ENCODE assay signal across 9 mouse cellular contexts in genomic region chr16:32683343-32683742, GRCm38 (mm10). TPM values are rescaled to one million over a fixed set of nuclear protein-coding genes. Genes with fewer than 3 reads are reported as not detected.
DNase-seq lines count a peak whose midpoint lies in the region; ATAC-seq and TF ChIP-seq lines count a peak whose summit lies in the region.
"Had no signal": no experiment of that assay in that cellular context is flagged by ENCODE, and none has a peak within 500 bp of the region (broad histone marks: within the 10 kb centered on the region; RNA-seq: fewer than 3 reads in every experiment).

No protein-coding gene starts in this region.

- WGBS in intestine, embryonic 14.5 days, result 61% methylated on average over 5 of the region's 5 CpGs
- WGBS in intestine, embryonic 16.5 days, result 53% methylated on average over 5 of the region's 5 CpGs

- TF ChIP-seq POLR2A in ES-Bruce4 (IDR thresholded peaks at IDR 0.05; ENCODE audit: insufficient read depth, low read length), result no peak
- TF ChIP-seq POLR2A in testis, adult 2 months (IDR thresholded peaks at IDR 0.05; ENCODE audit: control insufficient read depth, low read depth, low read length), result no peak

- H3K9me3 ChIP-seq in intestine, embryonic 14.5 days (ENCODE audit: control insufficient read depth, low read length), result no peaks in the 10 kb centered on the region
- H3K9me3 ChIP-seq in intestine, embryonic 16.5 days (ENCODE audit: control insufficient read depth, low read length), result no peaks in the 10 kb centered on the region
- no peaks in the 10 kb centered on the region for H3K9me3 ChIP-seq in ES-Bruce4 (replicated peaks; ENCODE audit: control insufficient read depth, insufficient read depth, low read length, poor library complexity, severe bottlenecking)
- H3K9me3 ChIP-seq: limb, embryonic 13.5 days had no signal

- H3K9ac ChIP-seq in intestine, embryonic 14.5 days (ENCODE audit: low read length), result no peak overlapping the region
- H3K9ac ChIP-seq in intestine, embryonic 16.5 days (ENCODE audit: low read depth, low read length), result no peak overlapping the region
- no peak overlapping the region for H3K9ac ChIP-seq in ES-Bruce4 (ENCODE audit: low read depth, poor library complexity, severe bottlenecking)
- H3K9ac ChIP-seq: limb, embryonic 13.5 days had no signal

- ATAC-seq in intestine, embryonic 14.5 days (replicated peaks; ENCODE audit: low FRiP score, low TSS enrichment, low read depth), result 0 out of 2 replicates have a peak, but pooled peaks have one; percentile 14
- ATAC-seq in intestine, embryonic 16.5 days, result no peak

- no peaks in the 10 kb centered on the region for H3K27me3 ChIP-seq in intestine, embryonic 14.5 days (replicated peaks; ENCODE audit: control insufficient read depth, insufficient read depth, low read length)
- no peaks in the 10 kb centered on the region for H3K27me3 ChIP-seq in intestine, embryonic 16.5 days (replicated peaks; ENCODE audit: control insufficient read depth, insufficient read depth, low read length)
- no peaks in the 10 kb centered on the region for H3K27me3 ChIP-seq in ES-Bruce4 (ENCODE audit: control insufficient read depth, insufficient read depth, low read length, poor library complexity, severe bottlenecking)
- H3K27me3 ChIP-seq in testis, adult 2 months (ENCODE audit: control insufficient read depth, insufficient read depth, low read length), result no peaks in the 10 kb centered on the region
- H3K27me3 ChIP-seq: limb, embryonic 13.5 days had no signal

- no peak for TF ChIP-seq EP300 in ES-Bruce4 (IDR thresholded peaks at IDR 0.05; ENCODE audit: insufficient read depth, low read depth, low read length)

- H3K27ac ChIP-seq in intestine, embryonic 14.5 days (ENCODE audit: low read depth), result no peak overlapping the region
- H3K27ac ChIP-seq in intestine, embryonic 16.5 days (ENCODE audit: low read length), result no peak overlapping the region
- no peak overlapping the region for H3K27ac ChIP-seq in ES-Bruce4 (ENCODE audit: insufficient read depth, low read length)
- H3K27ac ChIP-seq in testis, adult 2 months (ENCODE audit: control insufficient read depth, insufficient read depth, low read depth, low read length), result no peak overlapping the region; the same call in 1 of the 2 replicates
- H3K27ac ChIP-seq: limb, embryonic 13.5 days had no signal

- H3K4me2 ChIP-seq in intestine, embryonic 14.5 days (ENCODE audit: low read length), result no peak overlapping the region
- H3K4me2 ChIP-seq in intestine, embryonic 16.5 days (ENCODE audit: low read depth, low read length), result no peak overlapping the region
- H3K4me2 ChIP-seq: limb, embryonic 13.5 days had no signal

- DNase-seq in intestine, embryonic 14.5 days (ENCODE audit: low spot score), result no peak
- peak; percentile 60 for DNase-seq in cerebellum, adult 9-11 months
- peak; percentile 75 to 79 for DNase-seq in heart, postnatal 10 days
- DNase-seq in lung, postnatal 10 days, result peak; percentile 84
- DNase-seq in ovary, postnatal 10 days (ENCODE audit: low spot score), result no peak

- H3K36me3 ChIP-seq in intestine, embryonic 14.5 days (ENCODE audit: control insufficient read depth, insufficient read depth, low read length), result peaks cover 36% of the 10 kb centered on the region
- H3K36me3 ChIP-seq in intestine, embryonic 16.5 days (ENCODE audit: control insufficient read depth, insufficient read depth, low read length), result peaks cover 18% of the 10 kb centered on the region; the same call in 1 of the 2 replicates
- H3K36me3 ChIP-seq in ES-Bruce4 (ENCODE audit: control insufficient read depth, insufficient read depth, low read length, poor library complexity, severe bottlenecking), result peaks cover 10% of the 10 kb centered on the region
- H3K36me3 ChIP-seq in testis, adult 2 months (ENCODE audit: control insufficient read depth, insufficient read depth, low read length), result no peaks in the 10 kb centered on the region

- no peak overlapping the region for H3K4me3 ChIP-seq in intestine, embryonic 14.5 days (ENCODE audit: low read depth, low read length)
- no peak overlapping the region for H3K4me3 ChIP-seq in intestine, embryonic 16.5 days (ENCODE audit: low read length)
- no peak overlapping the region for H3K4me3 ChIP-seq in ES-Bruce4 (ENCODE audit: low read depth, low read length)
- H3K4me3 ChIP-seq in testis, adult 2 months (ENCODE audit: control insufficient read depth, low read depth, low read length), result no peak overlapping the region
- H3K4me3 ChIP-seq: limb, embryonic 13.5 days had no signal

- intact Hi-C loops in heart, postnatal 10 days (cut with DNase I), result loop anchor here (2.0 kb wide), 1 partner anchor 177 kb away; no protein-coding TSS in a partner anchor

- H3K4me1 ChIP-seq in intestine, embryonic 14.5 days (replicated peaks; ENCODE audit: control insufficient read depth, insufficient read depth, low read length), result no peaks in the 10 kb centered on the region
- H3K4me1 ChIP-seq in intestine, embryonic 16.5 days (ENCODE audit: control insufficient read depth, insufficient read depth, low read length), result peaks cover 11% of the 10 kb centered on the region
- H3K4me1 ChIP-seq in ES-Bruce4 (ENCODE audit: control insufficient read depth, insufficient read depth, low read length), result no peaks in the 10 kb centered on the region
- H3K4me1 ChIP-seq in testis, adult 2 months (ENCODE audit: control insufficient read depth, insufficient read depth, low read length), result peaks cover 2% of the 10 kb centered on the region
- H3K4me1 ChIP-seq: limb, embryonic 13.5 days had no signal

- peak; percentile 45 for TF ChIP-seq CTCF in ES-Bruce4 (IDR thresholded peaks at IDR 0.05; ENCODE audit: low read depth, low read length)
- TF ChIP-seq CTCF in testis, adult 2 months (IDR thresholded peaks at IDR 0.05; ENCODE audit: control insufficient read depth, insufficient read depth, insufficient replicate concordance, low read depth, low read length), result peak; percentile 17; the same call in 1 of the 2 replicates

RNA-seq across cellular contexts. Expression of gene Tnk2, which starts 39.7 kb away (rescaled TPM):
- 11.1 and 13.0 TPM in 2 replicates for polyA plus RNA-seq in intestine, embryonic 14.5 days (2014; fragmentation: Nextera tagmentation; extraction: Ambion mirVana)
- 7.5 and 7.7 TPM in 2 replicates for polyA plus RNA-seq in intestine, embryonic 16.5 days (2015; fragmentation: Nextera tagmentation; extraction: Ambion mirVana)
- 37.6 and 42.4 TPM in 2 replicates for polyA plus RNA-seq in ES-Bruce4 (2011; ENCODE audit: insufficient read depth, insufficient read length, low read depth, missing spikeins)
- 10 to 100 TPM; 39.0 to 41.3 TPM for total RNA-seq in heart, postnatal 10 days (2021)
- 21.4 and 23.4 TPM in 2 replicates for polyA plus RNA-seq in testis, adult 2 months (2012; rRNA removed)

RNA-seq across cellular contexts. Expression of gene Muc4, which starts 52.3 kb away (rescaled TPM):
- polyA plus RNA-seq in intestine, embryonic 14.5 days (2014; fragmentation: Nextera tagmentation; extraction: Ambion mirVana), result 3.5 and 3.7 TPM in 2 replicates
- 1.3 and 2.4 TPM in 2 replicates for polyA plus RNA-seq in intestine, embryonic 16.5 days (2015; fragmentation: Nextera tagmentation; extraction: Ambion mirVana)
- not detected in 2 replicates for polyA plus RNA-seq in ES-Bruce4 (2011; ENCODE audit: insufficient read depth, insufficient read length, low read depth, missing spikeins)
- total RNA-seq in heart, postnatal 10 days (2021), result under 1 TPM; 0.10 to 0.17 TPM
- polyA plus RNA-seq in testis, adult 2 months (2012; rRNA removed), result 98.8 and 102 TPM in 2 replicates
- polyA plus RNA-seq: limb, embryonic 13.5 days had no signal

Comparison
In these comparisons a context has a peak if more than half of its experiments do, and no peak if none do; other contexts are left out.
1. DNase-seq: peak in cerebellum, adult 9-11 months (single experiment), heart, postnatal 10 days (2 of 2) and lung, postnatal 10 days (single experiment); none in intestine, embryonic 14.5 days (single experiment) and ovary, postnatal 10 days (single experiment).
2. RNA of gene Muc4, which starts 52.3 kb away (polyA plus RNA-seq): 98.8 to 102 TPM in testis, adult 2 months; 3.5 to 3.7 TPM in intestine, embryonic 14.5 days, 1.3 to 2.4 TPM in intestine, embryonic 16.5 days and not detected in ES-Bruce4; every median in the first group is over 10 times any median in the second.